Mouse (Mus musculus) olfactory bulb, adult 2 months (tissue): ENCODE measurements around the gene Syt8. TPM values are rescaled to one million over a fixed set of nuclear protein-coding genes. Genes with fewer than 3 reads are reported as not detected.
A peak's percentile ranks its signal among the peaks of the same experiment; 100 is the strongest.

ENCODE experiments used
- H3K27ac ChIP-seq: fragments of 200-500 bp; 2 replicates; pipeline ENCODE4 v1.5.1; 2012; ENCODE audit warnings: low read depth, low read length; ENCODE audit not compliant: insufficient read depth
- H3K4me1 ChIP-seq: fragments of 200-500 bp; 2 replicates; pipeline ENCODE4 v1.6.1; 2012; ENCODE audit warnings: low read length; ENCODE audit not compliant: control insufficient read depth, insufficient read depth
- H3K4me3 ChIP-seq: fragments of 200-500 bp; 2 replicates; pipeline ENCODE4 v1.5.1; 2012; ENCODE audit warnings: mild to moderate bottlenecking, low read depth, low read length, moderate library complexity; ENCODE audit not compliant: insufficient read depth
- CTCF ChIP-seq: fragments of 200-500 bp; IDR thresholded peaks from 2 replicates; pipeline ENCODE4 v1.5.1; 2012; ENCODE audit warnings: low read depth, mild to moderate bottlenecking, low read length, moderate library complexity; ENCODE audit not compliant: insufficient read depth
- POLR2A ChIP-seq: fragments of 200-500 bp; IDR thresholded peaks from 2 replicates; pipeline ENCODE4 v1.6.1; 2012; ENCODE audit warnings: mild to moderate bottlenecking, low read depth, low read length, moderate library complexity; ENCODE audit not compliant: insufficient read depth
- WGBS: fragments of 180-500 bp; shearing (Covaris S2); methylation state at CpG from one replicate; pipeline ENCODE4 v1.1.7; 2018; 5-methylcytosine and 5-hydroxymethylcytosine counted together
- polyA plus RNA-seq: library from polyadenylated mRNA; stranded (reverse); fragments of >200 nt; gene quantifications from 2 replicates; pipeline ENCODE4 v1.2.4, GENCODE M21; 2012; ENCODE audit warnings: low replicate concordance; ENCODE audit not compliant: missing spikeins, insufficient read depth, insufficient read length

Gene Syt8
- polyA plus RNA-seq, 1 experiment = not detected

- Histone ChIP-seq H3K4me3 (no peak overlapping the region), H3K27ac (no peak overlapping the region), H3K4me1 (peaks cover 11% of the 10 kb centered on the region)
- 63% methylated on average over 6 of the region's 6 CpGs for WGBS
- TF ChIP-seq CTCF (no peak), POLR2A (no peak)
Observed at GRCm38 (mm10) chr7:142482256-142482609, 47.6 kb downstream of the Syt8 start.

- TF ChIP-seq POLR2A (no peak), CTCF (no peak)
- H3K4me3 ChIP-seq = no peak overlapping the region
- H3K27ac ChIP-seq = no peak overlapping the region
- 77% methylated on average over 11 of the region's 11 CpGs for WGBS
- peaks cover 11% of the 10 kb centered on the region for H3K4me1 ChIP-seq
Observed at GRCm38 (mm10) chr7:142483136-142483535, 48.5 kb downstream of the Syt8 start.

DNA sequence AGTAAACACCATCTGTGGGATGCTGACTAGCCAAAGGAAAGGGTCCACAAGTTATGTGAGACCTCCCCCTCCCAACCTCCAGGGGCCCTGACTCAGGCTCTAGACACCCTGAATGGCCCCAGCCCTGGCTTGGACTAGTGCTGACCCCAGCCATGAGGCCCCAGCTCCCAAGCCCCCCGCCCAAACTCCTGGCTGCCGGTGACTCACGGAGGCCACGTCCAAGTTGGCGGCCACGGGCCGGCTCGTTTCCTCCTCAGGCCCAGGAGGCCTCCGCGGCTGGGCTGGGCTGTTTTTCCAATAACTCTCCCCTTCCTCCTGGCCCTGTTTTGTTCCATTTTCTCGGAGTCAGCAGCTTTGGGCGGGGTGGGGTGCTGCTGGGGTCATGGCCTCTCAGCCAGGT, 50.1 kb downstream of the Syt8 start:
- Histone ChIP-seq H3K4me1 (peaks cover 11% of the 10 kb centered on the region), H3K4me3 (no peak overlapping the region), H3K27ac (no peak overlapping the region)
- no peak for TF ChIP-seq POLR2A
- TF ChIP-seq CTCF = no peak
- 81% methylated on average over 12 of the region's 12 CpGs for WGBS

GRCm38 (mm10) chr7:142486751-142487162, 52.1 kb downstream of the Syt8 start:
- Histone ChIP-seq H3K4me3 (no peak overlapping the region), H3K27ac (no peak overlapping the region), H3K4me1 (peaks cover 5% of the 10 kb centered on the region)
- TF ChIP-seq CTCF = no peak
- no peak for TF ChIP-seq POLR2A
- WGBS = 92% methylated on average over 8 of the region's 8 CpGs

- Histone ChIP-seq H3K4me1 (no peaks in the 10 kb centered on the region), H3K27ac (no peak overlapping the region), H3K4me3 (no peak overlapping the region)
- 17% methylated on average over 9 of the region's 9 CpGs for WGBS
- TF ChIP-seq POLR2A (no peak), CTCF (peak; percentile 24; the same call in 1 of the 2 replicates)
Observed at GRCm38 (mm10) chr7:142487341-142487859, 52.8 kb downstream of the Syt8 start.

DNA sequence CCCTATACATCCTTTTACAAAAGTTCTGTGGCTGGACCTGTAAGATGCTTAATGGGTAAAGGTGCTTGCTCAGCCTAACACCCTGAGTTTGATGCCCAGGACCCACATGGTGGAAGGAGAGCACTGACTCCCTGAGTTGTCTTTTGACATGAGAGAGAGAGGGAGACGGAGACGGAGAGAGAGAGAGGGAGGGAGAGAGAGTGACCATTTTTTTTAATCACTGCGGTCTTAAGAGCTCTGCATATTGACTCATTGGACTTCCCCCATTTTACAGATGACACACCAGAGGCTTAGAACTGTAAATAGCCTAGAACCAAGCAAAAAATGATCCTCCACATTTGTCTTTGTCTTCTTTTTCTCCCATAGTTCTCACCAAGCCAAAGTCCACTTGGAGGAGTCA, 53.4 kb downstream of the Syt8 start:
- Histone ChIP-seq H3K27ac (no peak overlapping the region), H3K4me1 (no peaks in the 10 kb centered on the region), H3K4me3 (no peak overlapping the region)
- 94% methylated on average over 3 of the region's 3 CpGs for WGBS
- TF ChIP-seq POLR2A = no peak
- TF ChIP-seq CTCF = no peak

Other genes with a start within 250 kb of the Syt8 start
- not detected in 2 replicates for gene Gm10153, start 244.5 kb upstream of the Syt8 start, polyA plus RNA-seq
- gene Krtap5-3, start 233.5 kb upstream of the Syt8 start, polyA plus RNA-seq = not detected in 2 replicates
- gene Gm7579, start 223.0 kb upstream of the Syt8 start, polyA plus RNA-seq = not detected in 2 replicates
- not detected in 2 replicates for gene Krtap5-5, start 204.9 kb upstream of the Syt8 start, polyA plus RNA-seq
- gene Gm40460, start 193.8 kb upstream of the Syt8 start, polyA plus RNA-seq = not detected in 2 replicates
- not detected in 2 replicates for gene Gm2431, start 176.5 kb upstream of the Syt8 start, polyA plus RNA-seq
- not detected in 2 replicates for gene Gm4559, start 160.5 kb upstream of the Syt8 start, polyA plus RNA-seq
- gene Krtap5-1, start 137.7 kb upstream of the Syt8 start, polyA plus RNA-seq = not detected in 2 replicates
- not detected in 2 replicates for gene Krtap5-4, start 131.3 kb upstream of the Syt8 start, polyA plus RNA-seq
- gene Ifitm10, start 61.1 kb upstream of the Syt8 start, polyA plus RNA-seq = not detected in 2 replicates
- not detected in 2 replicates for gene Gm49369, start 52.2 kb upstream of the Syt8 start, polyA plus RNA-seq
- 266 and 290 TPM in 2 replicates for gene Ctsd, start 46.8 kb upstream of the Syt8 start, polyA plus RNA-seq
- gene Tnni2, start 7.0 kb downstream of the Syt8 start, polyA plus RNA-seq = not detected in 2 replicates
- gene Lsp1, start 26.0 kb downstream of the Syt8 start, polyA plus RNA-seq = not detected in 2 replicates
- not detected in 2 replicates for gene Tnnt3, start 64.0 kb downstream of the Syt8 start, polyA plus RNA-seq
- not detected in 2 replicates for gene Mrpl23, start 97.8 kb downstream of the Syt8 start, polyA plus RNA-seq
- not detected in 2 replicates for gene Igf2, start 232.0 kb downstream of the Syt8 start, polyA plus RNA-seq
- not detected in 2 replicates for gene Gm49394, start 235.1 kb downstream of the Syt8 start, polyA plus RNA-seq